Mouse (Mus musculus) cortical plate, adult 2 months (tissue): ENCODE data around the gene Capzb.

Experiments
- CTCF ChIP-seq: fragments of 200-500 bp; IDR thresholded peaks from 2 replicates; pipeline ENCODE4 v1.5.1; 2011; ENCODE audit warnings: mild to moderate bottlenecking, control low read depth, low read length; ENCODE audit not compliant: insufficient read depth; ENCODE audit errors: extremely low read depth
- POLR2A ChIP-seq: fragments of 200-500 bp; IDR thresholded peaks from 2 replicates; pipeline ENCODE4 v1.6.1; 2011; ENCODE audit warnings: mild to moderate bottlenecking, low read length, control low read depth; ENCODE audit not compliant: insufficient read depth; ENCODE audit errors: extremely low read depth

DNA sequence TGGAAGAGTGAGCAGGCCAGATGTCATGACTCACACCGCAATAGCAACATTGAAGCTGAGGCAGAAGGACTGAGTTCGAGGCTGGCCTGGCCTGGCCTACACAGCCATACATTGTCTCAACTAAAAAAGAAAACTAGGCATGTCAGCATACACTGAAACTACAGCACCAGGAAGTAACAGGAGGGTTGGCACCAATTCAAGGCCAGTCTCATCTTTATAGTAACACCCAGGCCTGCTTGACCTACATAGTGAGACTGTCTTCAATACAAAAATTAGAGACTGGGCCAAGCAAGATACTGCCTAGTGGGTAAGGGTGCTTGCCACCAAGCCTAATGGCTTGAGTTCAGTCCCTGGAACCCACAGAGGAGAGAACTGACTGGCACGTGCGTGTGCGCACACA, 99.3 kb downstream of the Capzb start:
- TF ChIP-seq CTCF = no peak
- TF ChIP-seq POLR2A = no peak
